Mouse (Mus musculus) heart, embryonic 16.5 days (tissue): ENCODE data around the gene Zfp131. TPM values are rescaled to one million over a fixed set of nuclear protein-coding genes. Genes with fewer than 3 reads are reported as not detected.

Source experiments
- polyA plus RNA-seq: library from polyadenylated mRNA; unstranded; fragments of >200 nt; fragmentation: Nextera tagmentation; extraction: Ambion mirVana; gene quantifications from 2 replicates; pipeline ENCODE4 v1.2.1, GENCODE M21; 2015

The Zfp131 gene
- polyA plus RNA-seq, 1 experiment from 2014 or later, result 22.8 TPM

Other genes with a start within 250 kb of the Zfp131 start
- gene Ccl28, start 167.1 kb downstream of the Zfp131 start, polyA plus RNA-seq, result not detected in 2 replicates
- gene Hmgcs1, start 100.5 kb downstream of the Zfp131 start, polyA plus RNA-seq, result 72.0 and 79.0 TPM in 2 replicates
- 0.69 and 1.1 TPM in 2 replicates for gene Nim1k, start 35.0 kb downstream of the Zfp131 start, polyA plus RNA-seq
- gene AF067063, start 39.3 kb upstream of the Zfp131 start, polyA plus RNA-seq, result not detected in 2 replicates
- gene D13Ertd608e, start 45.1 kb upstream of the Zfp131 start, polyA plus RNA-seq, result not detected in 2 replicates
- not detected in 2 replicates for gene Tcstv1, start 103.9 kb upstream of the Zfp131 start, polyA plus RNA-seq
- gene Gm21761, start 138.4 kb upstream of the Zfp131 start, polyA plus RNA-seq, result not detected in 2 replicates
- gene B020031M17Rik, start 159.9 kb upstream of the Zfp131 start, polyA plus RNA-seq, result not detected in 2 replicates
- not detected in 2 replicates for gene Gm36079, start 236.1 kb upstream of the Zfp131 start, polyA plus RNA-seq